Mouse (Mus musculus) heart, embryonic 13.5 days (tissue): ENCODE data around the gene Cdh16. TPM values are rescaled to one million over a fixed set of nuclear protein-coding genes. Genes with fewer than 3 reads are reported as not detected.
A peak's percentile ranks its signal among the peaks of the same experiment; 100 is the strongest.

Experiments
- ATAC-seq: fragments of 200-750 bp; cut with Nextera tagmentation; 2 replicates; pipeline ENCODE4 v1.8.0; 2017; ENCODE audit warnings: moderate TSS enrichment; ENCODE audit not compliant: insufficient number of reproducible peaks, low FRiP score, low TSS enrichment; ENCODE audit errors: extremely low read depth
- H3K27ac ChIP-seq: fragments of 300-500 bp; sonication (generic); replicated peaks from 2 replicates; pipeline ENCODE4 v1.5.1; 2015; ENCODE audit warnings: moderate library complexity, mild to moderate bottlenecking, inconsistent platforms
- H3K27me3 ChIP-seq: fragments of 300-500 bp; sonication (generic); replicated peaks from 2 replicates; pipeline ENCODE4 v1.6.1; 2015; ENCODE audit warnings: mild to moderate bottlenecking, inconsistent platforms
- H3K36me3 ChIP-seq: fragments of 300-500 bp; sonication (generic); 2 replicates; pipeline ENCODE4 v1.6.1; 2015; ENCODE audit warnings: mild to moderate bottlenecking, inconsistent platforms
- H3K4me1 ChIP-seq: fragments of 300-500 bp; sonication (generic); 2 replicates; pipeline ENCODE4 v1.6.1; 2015; ENCODE audit warnings: inconsistent platforms
- H3K4me2 ChIP-seq: fragments of 300-500 bp; sonication (generic); 2 replicates; pipeline ENCODE4 v1.6.1; 2015; ENCODE audit warnings: inconsistent platforms, mild to moderate bottlenecking, moderate library complexity
- H3K4me3 ChIP-seq: fragments of 300-500 bp; sonication (generic); 2 replicates; pipeline ENCODE4 v1.5.1; 2015; ENCODE audit warnings: moderate library complexity, mild to moderate bottlenecking, inconsistent platforms
- H3K9ac ChIP-seq: fragments of 300-500 bp; sonication (generic); 2 replicates; pipeline ENCODE4 v1.6.1; 2015; ENCODE audit warnings: inconsistent platforms, mild to moderate bottlenecking, moderate library complexity
- H3K9me3 ChIP-seq: fragments of 300-500 bp; sonication (generic); 2 replicates; pipeline ENCODE4 v1.6.1; 2016; ENCODE audit warnings: inconsistent platforms
- WGBS: fragments of 180-500 bp; shearing (Covaris S2); methylation state at CpG from one replicate; pipeline ENCODE4 v1.1.7; 2015; ENCODE audit warnings: mixed read lengths; 5-methylcytosine and 5-hydroxymethylcytosine counted together
- polyA plus RNA-seq: library from polyadenylated mRNA; unstranded; fragments of >200 nt; fragmentation: Nextera tagmentation; extraction: Ambion mirVana; gene quantifications from 2 replicates; pipeline ENCODE4 v1.2.1, GENCODE M21; 2015

Cdh16 gene
- polyA plus RNA-seq, 1 experiment from 2014 or later, result 18.4 TPM

- peak overlapping the region; percentile 72 for H3K9ac ChIP-seq
- peaks cover 9% of the 10 kb centered on the region for H3K4me1 ChIP-seq
- no peaks in the 10 kb centered on the region for H3K27me3 ChIP-seq
- H3K4me2 ChIP-seq, result peak overlapping the region; percentile 93
- peak overlapping the region; percentile 55 for H3K4me3 ChIP-seq
- H3K36me3 ChIP-seq, result no peaks in the 10 kb centered on the region
- H3K27ac ChIP-seq, result no peak overlapping the region
- peak; percentile 25; the same call in 1 of the 2 replicates for ATAC-seq
- WGBS, result 5% methylated on average over 26 of the region's 26 CpGs
- no peaks in the 10 kb centered on the region for H3K9me3 ChIP-seq
Observed at GRCm38 (mm10) chr8:104570436-104571343, 53.5 kb downstream of the Cdh16 start.

- H3K4me1 ChIP-seq, result peaks cover 11% of the 10 kb centered on the region
- H3K4me2 ChIP-seq, result no peak overlapping the region
- H3K36me3 ChIP-seq, result no peaks in the 10 kb centered on the region
Observed at GRCm38 (mm10) chr8:104569559-104569958, 54.6 kb downstream of the Cdh16 start.

GRCm38 (mm10) chr8:104565457-104565798 is 58.8 kb downstream of the Cdh16 start:
- Histone ChIP-seq H3K27ac (no peak overlapping the region), H3K36me3 (no peaks in the 10 kb centered on the region), H3K4me2 (no peak overlapping the region), H3K4me3 (no peak overlapping the region), H3K27me3 (no peaks in the 10 kb centered on the region), H3K9me3 (no peaks in the 10 kb centered on the region), H3K9ac (no peak overlapping the region), H3K4me1 (peaks cover 5% of the 10 kb centered on the region; the same call in 1 of the 2 replicates)
- ATAC-seq, result no peak
- 87% methylated on average over 5 of the region's 5 CpGs for WGBS

More at GRCm38 (mm10) chr8:104569559-104569958, 54.6 kb downstream of the Cdh16 start:
- no peak overlapping the region for H3K9ac ChIP-seq
- H3K27me3 ChIP-seq, result no peaks in the 10 kb centered on the region
- no peak overlapping the region for H3K4me3 ChIP-seq
- no peaks in the 10 kb centered on the region for H3K9me3 ChIP-seq
- WGBS, result 23% methylated on average over 1 of the region's 1 CpGs
- no peak for ATAC-seq
- H3K27ac ChIP-seq, result no peak overlapping the region

- Histone ChIP-seq H3K36me3 (no peaks in the 10 kb centered on the region), H3K9ac (no peak overlapping the region), H3K27ac (no peak overlapping the region), H3K4me1 (0 out of 2 replicates have a peak, but pooled peaks cover 3% of the 10 kb centered on the region), H3K27me3 (no peaks in the 10 kb centered on the region), H3K4me2 (peak overlapping the region; percentile 53), H3K4me3 (no peak overlapping the region), H3K9me3 (no peaks in the 10 kb centered on the region)
- 19% methylated on average over 22 of the region's 22 CpGs for WGBS
- no peak for ATAC-seq
Observed at GRCm38 (mm10) chr8:104564633-104565456, 59.4 kb downstream of the Cdh16 start.

- Histone ChIP-seq H3K27ac (no peak overlapping the region), H3K4me3 (no peak overlapping the region), H3K4me2 (no peak overlapping the region), H3K36me3 (no peaks in the 10 kb centered on the region), H3K9ac (no peak overlapping the region), H3K27me3 (peaks cover 11% of the 10 kb centered on the region), H3K9me3 (no peaks in the 10 kb centered on the region), H3K4me1 (0 out of 2 replicates have a peak, but pooled peaks cover 3% of the 10 kb centered on the region)
- no peak for ATAC-seq
Observed at GRCm38 (mm10) chr8:104560731-104561130, 63.5 kb downstream of the Cdh16 start.

GRCm38 (mm10) chr8:104557226-104557625 is 67.0 kb downstream of the Cdh16 start:
- Histone ChIP-seq H3K4me1 (no peaks in the 10 kb centered on the region), H3K9ac (no peak overlapping the region), H3K4me3 (no peak overlapping the region), H3K27ac (no peak overlapping the region), H3K9me3 (no peaks in the 10 kb centered on the region), H3K27me3 (peaks cover 11% of the 10 kb centered on the region), H3K36me3 (no peaks in the 10 kb centered on the region), H3K4me2 (no peak overlapping the region)
- no peak for ATAC-seq
- 53% methylated on average over 7 of the region's 7 CpGs for WGBS

GRCm38 (mm10) chr8:104555191-104555590 is 69.0 kb downstream of the Cdh16 start:
- Histone ChIP-seq H3K4me1 (no peaks in the 10 kb centered on the region), H3K9ac (no peak overlapping the region), H3K4me3 (no peak overlapping the region), H3K9me3 (no peaks in the 10 kb centered on the region), H3K36me3 (no peaks in the 10 kb centered on the region), H3K27me3 (peaks cover 11% of the 10 kb centered on the region), H3K4me2 (no peak overlapping the region), H3K27ac (no peak overlapping the region)
- no peak for ATAC-seq
- 66% methylated on average over 4 of the region's 4 CpGs for WGBS

Other genes with a start within 250 kb of the Cdh16 start
- gene Cmtm4, start 228.6 kb downstream of the Cdh16 start, polyA plus RNA-seq, result 1.2 and 1.6 TPM in 2 replicates
- gene Dync1li2, start 181.3 kb downstream of the Cdh16 start, polyA plus RNA-seq, result 45.0 and 51.1 TPM in 2 replicates
- gene Terb1, start 114.5 kb downstream of the Cdh16 start, polyA plus RNA-seq, result 0.05 and 0.15 TPM in 2 replicates
- 71.5 and 73.8 TPM in 2 replicates for gene Nae1, start 89.8 kb downstream of the Cdh16 start, polyA plus RNA-seq
- 0.80 and 1.4 TPM in 2 replicates for gene Car7, start 89.7 kb downstream of the Cdh16 start, polyA plus RNA-seq
- gene Pdp2, start 32.9 kb downstream of the Cdh16 start, polyA plus RNA-seq, result 7.1 and 7.3 TPM in 2 replicates
- 285 and 323 TPM in 2 replicates for gene Rrad, start 6.9 kb upstream of the Cdh16 start, polyA plus RNA-seq
- gene Ciao2b, start 17.6 kb upstream of the Cdh16 start, polyA plus RNA-seq, result 186 and 228 TPM in 2 replicates
- 0.23 TPM in 1 of 2 replicates, not detected in the other for gene Ces2a, start 109.6 kb upstream of the Cdh16 start, polyA plus RNA-seq
- gene Ces2b, start 207.2 kb upstream of the Cdh16 start, polyA plus RNA-seq, result 0.05 and 0.10 TPM in 2 replicates
- gene Ces2c, start 222.7 kb upstream of the Cdh16 start, polyA plus RNA-seq, result not detected in 2 replicates